Mouse (Mus musculus): ENCODE results near the gene Sstr3. TPM values are rescaled to one million over a fixed set of nuclear protein-coding genes. Genes with fewer than 3 reads are reported as not detected.

Gene Sstr3
- polyA plus RNA-seq, 1 experiment from 2014 or later = 0.10 TPM

DNA sequence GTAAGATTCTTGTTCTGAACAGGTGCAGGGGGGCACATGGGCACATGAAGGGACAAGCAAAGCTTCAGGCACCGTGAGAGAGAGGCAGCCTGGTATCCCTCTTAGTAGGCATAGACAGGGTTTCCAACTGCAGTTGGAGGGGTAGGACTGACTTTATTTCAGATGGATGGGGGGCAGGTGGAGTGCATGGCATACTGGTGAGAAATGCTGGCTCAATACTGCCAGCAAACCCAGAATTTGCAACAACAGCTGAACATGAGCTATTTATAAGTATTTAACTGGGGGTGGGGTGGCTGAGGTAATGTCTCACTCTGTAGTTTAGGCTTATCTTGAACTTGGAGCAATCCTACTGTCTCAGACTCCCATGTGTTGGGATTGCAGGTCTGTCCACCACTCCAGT is 40.5 kb downstream of the Sstr3 start:
- H3K27me3 ChIP-seq (replicated peaks; ENCODE audit: insufficient read depth, low read length) = no peaks in the 10 kb centered on the region
- no peak for DNase-seq (ENCODE audit: low spot score)
- no peak for ATAC-seq
- 80% methylated on average over 1 of the region's 1 CpGs for WGBS
- no peak for TF ChIP-seq EP300 (IDR thresholded peaks at IDR 0.05)
- TF ChIP-seq CTCF (IDR thresholded peaks at IDR 0.05) = no peak
- no peaks in the 10 kb centered on the region for H3K36me3 ChIP-seq (ENCODE audit: insufficient read depth, low read length)
- no peak overlapping the region for H3K9ac ChIP-seq (replicated peaks; ENCODE audit: low read depth)
- no peaks in the 10 kb centered on the region for H3K4me1 ChIP-seq (ENCODE audit: insufficient read depth, low read depth, low read length)
- H3K27ac ChIP-seq (ENCODE audit: low read length) = no peak overlapping the region
- no peaks in the 10 kb centered on the region; the same call in 1 of the 2 replicates for H3K9me3 ChIP-seq (ENCODE audit: low read length)
- H3K4me2 ChIP-seq (replicated peaks; ENCODE audit: low read depth, low read length) = no peak overlapping the region
- H3K4me3 ChIP-seq (ENCODE audit: low read depth, low read length) = no peak overlapping the region

DNA sequence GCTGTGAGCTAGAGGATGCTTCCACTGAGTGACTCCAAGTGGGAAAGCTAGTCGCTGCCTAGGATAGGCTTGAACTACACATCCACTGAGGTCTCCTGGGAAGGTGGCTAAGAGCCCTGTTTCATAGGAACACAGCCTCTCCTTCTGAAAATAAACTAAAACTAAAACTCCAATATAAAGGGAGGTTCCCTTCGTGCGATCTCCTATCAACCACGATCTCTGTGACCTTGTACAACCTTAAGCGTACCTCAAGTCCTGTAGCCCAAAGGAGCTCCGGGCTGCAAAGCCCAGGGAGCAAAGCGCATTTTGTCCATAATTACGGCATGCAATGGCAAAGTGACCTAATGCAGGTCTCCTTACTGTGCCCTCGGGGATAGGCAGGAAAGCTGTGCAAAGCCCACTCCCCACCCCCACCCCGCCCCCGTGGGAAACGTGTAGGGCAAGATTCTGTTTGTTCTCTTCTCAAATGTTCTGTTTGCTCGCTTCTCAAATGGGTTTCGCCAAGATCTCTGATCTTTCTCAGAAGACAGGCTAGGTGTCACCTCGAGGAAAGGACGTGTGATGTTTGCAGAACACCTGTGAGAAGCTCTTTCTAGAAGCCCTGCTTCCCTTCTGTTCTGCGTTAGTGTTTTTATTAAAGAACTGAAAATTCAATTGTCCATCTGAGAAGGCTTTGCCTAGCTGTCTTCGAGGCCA is 41.9 kb downstream of the Sstr3 start:
- no peak overlapping the region for H3K4me2 ChIP-seq (replicated peaks; ENCODE audit: low read depth, low read length)
- no peak overlapping the region for H3K27ac ChIP-seq (ENCODE audit: low read length)
- H3K4me3 ChIP-seq (ENCODE audit: low read depth, low read length) = no peak overlapping the region
- TF ChIP-seq EP300 (IDR thresholded peaks at IDR 0.05) (no peak), CTCF (IDR thresholded peaks at IDR 0.05) (no peak)
- H3K27me3 ChIP-seq (replicated peaks; ENCODE audit: insufficient read depth, low read length) = no peaks in the 10 kb centered on the region
- no peaks in the 10 kb centered on the region; the same call in 1 of the 2 replicates for H3K9me3 ChIP-seq (ENCODE audit: low read length)
- no peaks in the 10 kb centered on the region for H3K36me3 ChIP-seq (ENCODE audit: insufficient read depth, low read length)
- H3K9ac ChIP-seq (replicated peaks; ENCODE audit: low read depth) = no peak overlapping the region
- DNase-seq (ENCODE audit: low spot score) (no peak), ATAC-seq (no peak)
- no peaks in the 10 kb centered on the region for H3K4me1 ChIP-seq (ENCODE audit: insufficient read depth, low read depth, low read length)
- 48% methylated on average over 18 of the region's 18 CpGs for WGBS

DNA sequence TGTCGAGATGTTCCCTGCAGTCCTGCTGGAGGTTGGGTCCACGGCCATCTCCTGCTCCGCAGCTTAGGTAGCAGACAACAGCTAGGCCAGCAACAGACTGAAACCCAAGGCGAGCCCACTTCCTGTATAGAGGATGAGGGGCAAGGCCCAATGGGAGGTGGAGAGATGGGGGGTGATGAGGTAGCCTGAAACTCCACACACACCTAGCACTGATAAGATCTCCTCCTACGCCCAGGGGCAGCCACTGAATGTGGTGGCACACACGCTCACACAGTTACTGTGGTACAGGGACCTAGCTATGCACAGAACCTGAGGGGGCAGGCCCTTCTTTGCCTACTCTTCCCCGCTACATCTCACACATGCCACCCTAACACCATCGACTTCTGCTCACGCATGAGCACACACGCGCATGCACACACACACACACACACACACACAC is 49.5 kb downstream of the Sstr3 start, which contains the start of gene Il2rb:
TSS of gene Il2rb (minus strand) at position 304 of the 439 bp plus-strand sequence.
- 86% methylated on average over 11 of the region's 11 CpGs for WGBS
- Histone ChIP-seq H3K9ac (replicated peaks; ENCODE audit: low read depth) (no peak within 1 kb of the TSS), H3K27me3 (replicated peaks; ENCODE audit: insufficient read depth, low read length) (no peaks in the 10 kb centered on the region), H3K4me2 (replicated peaks; ENCODE audit: low read depth, low read length) (no peak within 1 kb of the TSS), H3K36me3 (ENCODE audit: insufficient read depth, low read length) (no peaks in the 10 kb centered on the region), H3K27ac (ENCODE audit: low read length) (no peak within 1 kb of the TSS), H3K4me1 (ENCODE audit: insufficient read depth, low read depth, low read length) (no peaks in the 10 kb centered on the region), H3K4me3 (ENCODE audit: low read depth, low read length) (no peak within 1 kb of the TSS), H3K9me3 (ENCODE audit: low read length) (no peaks in the 10 kb centered on the region)
- DNase-seq (ENCODE audit: low spot score) (no peak), ATAC-seq (no peak)
- TF ChIP-seq CTCF (IDR thresholded peaks at IDR 0.05) = no peak
- no peak for TF ChIP-seq EP300 (IDR thresholded peaks at IDR 0.05)

DNA sequence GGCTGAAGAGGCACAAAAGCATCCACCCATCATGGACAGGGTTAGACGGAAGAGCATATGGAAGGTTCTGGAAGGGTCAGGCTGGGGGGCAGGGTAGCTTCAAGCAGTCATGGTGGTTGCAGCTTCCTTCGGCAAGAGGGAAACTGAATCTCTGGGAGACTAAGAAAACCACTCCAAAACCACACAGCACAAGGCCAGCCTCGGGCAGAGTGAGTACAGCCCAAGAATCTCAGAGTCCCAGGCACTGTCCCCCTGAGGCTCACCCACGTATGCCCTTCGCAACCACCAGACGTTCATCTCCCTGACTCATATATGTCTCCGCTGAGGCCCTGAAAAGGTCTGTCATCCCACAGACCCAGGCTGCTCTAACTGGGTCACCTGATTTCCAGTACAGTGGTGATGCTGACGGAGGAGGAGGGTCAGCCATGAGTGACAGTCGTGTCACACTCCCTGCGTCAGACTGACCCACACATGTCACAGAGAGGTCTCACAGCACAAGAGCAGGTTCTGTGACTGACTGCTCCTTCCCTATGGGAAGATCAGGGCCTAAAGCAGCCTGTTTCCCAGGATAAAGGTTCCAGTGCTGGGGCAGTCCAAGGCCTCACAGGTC is 51.0 kb downstream of the Sstr3 start:
- TF ChIP-seq EP300 (IDR thresholded peaks at IDR 0.05) (no peak), CTCF (IDR thresholded peaks at IDR 0.05) (no peak)
- Histone ChIP-seq H3K4me2 (replicated peaks; ENCODE audit: low read depth, low read length) (no peak overlapping the region), H3K27ac (ENCODE audit: low read length) (no peak overlapping the region), H3K9ac (replicated peaks; ENCODE audit: low read depth) (no peak overlapping the region), H3K4me3 (ENCODE audit: low read depth, low read length) (no peak overlapping the region), H3K9me3 (ENCODE audit: low read length) (no peaks in the 10 kb centered on the region), H3K36me3 (ENCODE audit: insufficient read depth, low read length) (no peaks in the 10 kb centered on the region), H3K27me3 (replicated peaks; ENCODE audit: insufficient read depth, low read length) (no peaks in the 10 kb centered on the region), H3K4me1 (ENCODE audit: insufficient read depth, low read depth, low read length) (no peaks in the 10 kb centered on the region)
- WGBS = 73% methylated on average over 10 of the region's 10 CpGs
- DNase-seq (ENCODE audit: low spot score) = no peak
- no peak for ATAC-seq

DNA sequence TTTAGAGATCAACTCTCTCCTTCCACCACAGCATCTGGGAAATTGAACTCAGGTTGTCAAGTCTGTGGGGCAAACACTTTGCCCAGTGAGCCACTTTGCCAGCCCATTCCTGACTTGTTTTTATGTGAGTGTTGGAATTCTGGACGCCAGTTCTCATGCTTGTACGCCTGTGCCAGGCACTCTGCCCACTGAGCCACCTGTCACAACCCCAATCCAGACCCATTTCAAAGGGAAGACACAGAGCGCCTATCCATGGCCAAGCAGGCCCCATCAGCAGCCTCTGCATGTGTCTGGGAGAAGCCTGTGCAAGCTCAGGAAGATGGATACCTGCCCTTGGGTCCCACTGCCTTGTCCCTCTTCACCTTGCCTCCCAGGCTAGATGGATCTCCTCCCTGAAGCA is 53.2 kb downstream of the Sstr3 start:
- DNase-seq (ENCODE audit: low spot score) (no peak), ATAC-seq (no peak)
- Histone ChIP-seq H3K9me3 (ENCODE audit: low read length) (no peaks in the 10 kb centered on the region), H3K27ac (ENCODE audit: low read length) (no peak overlapping the region), H3K36me3 (ENCODE audit: insufficient read depth, low read length) (no peaks in the 10 kb centered on the region), H3K4me3 (ENCODE audit: low read depth, low read length) (no peak overlapping the region), H3K4me1 (ENCODE audit: insufficient read depth, low read depth, low read length) (no peaks in the 10 kb centered on the region), H3K4me2 (replicated peaks; ENCODE audit: low read depth, low read length) (no peak overlapping the region), H3K9ac (replicated peaks; ENCODE audit: low read depth) (no peak overlapping the region), H3K27me3 (replicated peaks; ENCODE audit: insufficient read depth, low read length) (no peaks in the 10 kb centered on the region)
- TF ChIP-seq EP300 (IDR thresholded peaks at IDR 0.05) (no peak), CTCF (IDR thresholded peaks at IDR 0.05) (no peak)
- WGBS = 87% methylated on average over 3 of the region's 3 CpGs

DNA sequence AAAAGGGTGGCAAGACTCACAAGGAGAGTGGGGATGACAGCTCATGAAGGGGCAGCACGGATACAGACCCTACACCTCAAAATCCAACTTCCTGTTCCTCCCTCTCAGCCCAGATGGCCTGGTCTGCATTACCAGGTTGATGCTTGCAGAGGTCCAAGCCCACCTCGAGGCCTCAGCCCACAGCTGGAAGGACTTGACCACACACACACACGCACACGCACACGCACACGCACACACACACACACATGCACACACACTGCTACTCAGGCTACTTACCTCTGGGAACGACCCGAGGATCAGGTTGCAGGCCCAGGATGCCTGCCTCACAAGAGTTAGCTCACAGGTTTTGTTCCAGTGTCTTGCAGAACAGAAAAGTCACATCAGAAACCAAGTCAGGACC is 54.6 kb downstream of the Sstr3 start:
- no peaks in the 10 kb centered on the region for H3K4me1 ChIP-seq (ENCODE audit: insufficient read depth, low read depth, low read length)
- WGBS = 56% methylated on average over 8 of the region's 8 CpGs
- H3K27ac ChIP-seq (ENCODE audit: low read length) = no peak overlapping the region
- H3K9me3 ChIP-seq (ENCODE audit: low read length) = no peaks in the 10 kb centered on the region
- no peaks in the 10 kb centered on the region for H3K27me3 ChIP-seq (replicated peaks; ENCODE audit: insufficient read depth, low read length)
- H3K9ac ChIP-seq (replicated peaks; ENCODE audit: low read depth) = no peak overlapping the region
- DNase-seq (ENCODE audit: low spot score) (no peak), ATAC-seq (no peak)
- TF ChIP-seq CTCF (IDR thresholded peaks at IDR 0.05) (no peak), EP300 (IDR thresholded peaks at IDR 0.05) (no peak)
- no peak overlapping the region for H3K4me2 ChIP-seq (replicated peaks; ENCODE audit: low read depth, low read length)
- H3K4me3 ChIP-seq (ENCODE audit: low read depth, low read length) = no peak overlapping the region
- H3K36me3 ChIP-seq (ENCODE audit: insufficient read depth, low read length) = no peaks in the 10 kb centered on the region
